Mouse (Mus musculus): Measurements from ENCODE around the gene Tmem28. TPM values are rescaled to one million over a fixed set of nuclear protein-coding genes. Genes with fewer than 3 reads are reported as not detected.
A peak's percentile ranks its signal among the peaks of the same experiment; 100 is the strongest.

The Tmem28 gene
- polyA plus RNA-seq (2014; fragmentation: Nextera tagmentation; extraction: Ambion mirVana) = 1.2 and 1.3 TPM in 2 replicates

DNA sequence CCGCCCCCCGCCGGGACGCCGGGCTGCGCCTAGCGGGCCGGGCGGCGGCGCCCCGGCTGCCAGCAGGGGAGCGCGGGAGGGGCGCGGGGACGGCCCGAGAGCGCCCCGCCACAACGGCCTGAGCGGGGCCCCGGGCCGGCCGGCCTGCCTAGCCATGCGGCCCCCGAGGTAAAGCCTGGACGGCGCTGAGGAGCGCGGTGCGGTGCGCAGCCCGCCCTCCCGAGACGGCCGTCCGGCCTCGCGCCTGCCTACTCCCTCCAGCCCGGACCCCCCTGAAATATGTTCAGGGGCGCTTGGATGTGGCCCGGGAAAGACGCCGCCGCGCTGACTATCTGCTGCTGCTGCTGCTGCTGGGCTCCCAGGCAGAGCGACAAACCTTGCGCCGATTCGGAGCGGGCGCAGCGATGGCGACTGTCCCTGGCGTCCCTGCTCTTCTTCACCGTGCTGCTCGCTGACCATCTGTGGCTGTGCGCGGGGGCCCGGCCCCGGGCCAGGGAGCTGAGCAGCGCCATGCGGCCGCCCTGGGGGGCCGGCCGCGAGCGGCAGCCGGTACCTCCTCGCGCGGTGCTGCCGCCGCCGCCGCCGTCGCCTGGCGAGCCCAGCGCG is at the start of gene Tmem28:
Gene Tmem28, plus strand, starts transcription at position 232 of the 606 bp plus-strand sequence.
- Histone ChIP-seq H3K9me3 (ENCODE audit: control insufficient read depth, low read length) (no peaks in the 10 kb centered on the region), H3K4me2 (ENCODE audit: low read depth, low read length, severe bottlenecking) (peak within 1 kb of the TSS; percentile 48), H3K4me1 (replicated peaks; ENCODE audit: control insufficient read depth, insufficient read depth, low read length) (no peaks in the 10 kb centered on the region), H3K4me3 (ENCODE audit: low read depth, low read length) (peak within 1 kb of the TSS; percentile 55), H3K36me3 (ENCODE audit: control insufficient read depth, insufficient read depth, low read length) (no peaks in the 10 kb centered on the region), H3K9ac (ENCODE audit: low read length) (peak within 1 kb of the TSS; percentile 60), H3K27ac (ENCODE audit: low read depth, low read length) (peak within 1 kb of the TSS; percentile 57), H3K27me3 (ENCODE audit: control insufficient read depth, insufficient read depth, low read length) (peaks cover 4% of the 10 kb centered on the region; the same call in 1 of the 2 replicates)
- DNase-seq (ENCODE audit: low spot score) = peak; percentile 66
- peak; percentile 17 for ATAC-seq (replicated peaks; ENCODE audit: low FRiP score)
- 23% methylated on average over 50 of the region's 82 CpGs for WGBS

- DNase-seq (ENCODE audit: low spot score) (no peak), ATAC-seq (replicated peaks; ENCODE audit: low FRiP score) (no peak)
- H3K4me1 ChIP-seq (replicated peaks; ENCODE audit: control insufficient read depth, insufficient read depth, low read length) = no peaks in the 10 kb centered on the region
- H3K9me3 ChIP-seq (ENCODE audit: control insufficient read depth, low read length) = no peaks in the 10 kb centered on the region
- no peaks in the 10 kb centered on the region for H3K27me3 ChIP-seq (ENCODE audit: control insufficient read depth, insufficient read depth, low read length)
- WGBS = 78% methylated on average over 4 of the region's 4 CpGs
- H3K4me3 ChIP-seq (ENCODE audit: low read depth, low read length) = no peak overlapping the region
- no peak overlapping the region for H3K9ac ChIP-seq (ENCODE audit: low read length)
- no peaks in the 10 kb centered on the region for H3K36me3 ChIP-seq (ENCODE audit: control insufficient read depth, insufficient read depth, low read length)
- no peak overlapping the region for H3K27ac ChIP-seq (ENCODE audit: low read depth, low read length)
- no peak overlapping the region for H3K4me2 ChIP-seq (ENCODE audit: low read depth, low read length, severe bottlenecking)
These were observed 40.5 kb upstream of the Tmem28 start for GRCm38 (mm10) chrX:99780308-99780707.

GRCm38 (mm10) chrX:99808375-99808774 is 12.4 kb upstream of the Tmem28 start:
- DNase-seq (ENCODE audit: low spot score) = no peak
- no peak for ATAC-seq (replicated peaks; ENCODE audit: low FRiP score)
- H3K36me3 ChIP-seq (ENCODE audit: control insufficient read depth, insufficient read depth, low read length) = no peaks in the 10 kb centered on the region

DNA sequence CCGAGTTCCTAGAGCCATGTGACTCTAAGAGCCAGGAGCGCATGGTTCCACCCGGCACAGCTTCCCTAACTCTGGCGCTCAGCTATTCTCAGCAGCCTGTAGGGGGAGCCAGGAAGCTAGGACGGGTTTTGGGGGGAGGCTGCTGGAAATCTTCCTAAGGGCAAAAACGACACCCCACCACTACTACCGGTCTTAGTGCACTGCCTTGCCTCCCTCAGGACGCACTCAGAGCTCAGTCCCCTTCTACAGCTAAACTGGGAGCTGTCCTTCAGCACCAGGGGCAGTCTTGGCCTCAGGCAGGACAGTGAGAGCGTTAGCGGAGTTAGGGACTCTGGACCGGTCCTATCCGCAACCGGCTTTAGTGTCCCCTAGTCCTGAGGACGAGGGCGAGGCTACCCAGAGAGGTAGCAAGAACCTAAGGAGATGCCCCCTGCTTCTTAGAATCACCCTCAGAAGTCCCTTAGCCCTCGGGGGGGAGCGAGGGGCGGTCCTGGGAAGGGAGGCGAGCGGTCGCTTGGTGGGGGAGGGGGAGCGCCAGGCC is 1.4 kb upstream of the Tmem28 start:
- DNase-seq (ENCODE audit: low spot score) (peak; percentile 80), ATAC-seq (replicated peaks; ENCODE audit: low FRiP score) (peak; percentile 73)
- Histone ChIP-seq H3K4me2 (ENCODE audit: low read depth, low read length, severe bottlenecking) (peak overlapping the region; percentile 48), H3K9me3 (ENCODE audit: control insufficient read depth, low read length) (no peaks in the 10 kb centered on the region), H3K27ac (ENCODE audit: low read depth, low read length) (peak overlapping the region; percentile 57; the same call in 1 of the 2 replicates), H3K9ac (ENCODE audit: low read length) (peak overlapping the region; percentile 60), H3K4me3 (ENCODE audit: low read depth, low read length) (peak overlapping the region; percentile 55), H3K27me3 (ENCODE audit: control insufficient read depth, insufficient read depth, low read length) (peaks cover 4% of the 10 kb centered on the region; the same call in 1 of the 2 replicates), H3K36me3 (ENCODE audit: control insufficient read depth, insufficient read depth, low read length) (no peaks in the 10 kb centered on the region), H3K4me1 (replicated peaks; ENCODE audit: control insufficient read depth, insufficient read depth, low read length) (no peaks in the 10 kb centered on the region)
- 22% methylated on average over 20 of the region's 22 CpGs for whole genome bisulfite sequencing

More at GRCm38 (mm10) chrX:99808375-99808774, 12.4 kb upstream of the Tmem28 start:
- H3K9ac ChIP-seq (ENCODE audit: low read length) = no peak overlapping the region
- H3K4me2 ChIP-seq (ENCODE audit: low read depth, low read length, severe bottlenecking) = no peak overlapping the region
- H3K9me3 ChIP-seq (ENCODE audit: control insufficient read depth, low read length) = no peaks in the 10 kb centered on the region
- H3K4me1 ChIP-seq (replicated peaks; ENCODE audit: control insufficient read depth, insufficient read depth, low read length) = no peaks in the 10 kb centered on the region
- 44% methylated on average over 1 of the region's 1 CpGs for WGBS
- H3K27me3 ChIP-seq (ENCODE audit: control insufficient read depth, insufficient read depth, low read length) = no peaks in the 10 kb centered on the region; the same call in 1 of the 2 replicates
- no peak overlapping the region for H3K4me3 ChIP-seq (ENCODE audit: low read depth, low read length)
- H3K27ac ChIP-seq (ENCODE audit: low read depth, low read length) = no peak overlapping the region

- no peaks in the 10 kb centered on the region for H3K4me1 ChIP-seq (replicated peaks; ENCODE audit: control insufficient read depth, insufficient read depth, low read length)
- H3K4me3 ChIP-seq (ENCODE audit: low read depth, low read length) = peak overlapping the region; percentile 55
- peaks cover 4% of the 10 kb centered on the region; the same call in 1 of the 2 replicates for H3K27me3 ChIP-seq (ENCODE audit: control insufficient read depth, insufficient read depth, low read length)
- H3K36me3 ChIP-seq (ENCODE audit: control insufficient read depth, insufficient read depth, low read length) = no peaks in the 10 kb centered on the region
- H3K9me3 ChIP-seq (ENCODE audit: control insufficient read depth, low read length) = no peaks in the 10 kb centered on the region
- peak overlapping the region; percentile 48 for H3K4me2 ChIP-seq (ENCODE audit: low read depth, low read length, severe bottlenecking)
- DNase-seq (ENCODE audit: low spot score) (peak; percentile 85), ATAC-seq (replicated peaks; ENCODE audit: low FRiP score) (peak; percentile 87)
- WGBS = 17% methylated on average over 66 of the region's 105 CpGs
- peak overlapping the region; percentile 60 for H3K9ac ChIP-seq (ENCODE audit: low read length)
- H3K27ac ChIP-seq (ENCODE audit: low read depth, low read length) = peak overlapping the region; percentile 57
These were observed 658 bp upstream of the Tmem28 start for GRCm38 (mm10) chrX:99819936-99820789.

GRCm38 (mm10) chrX:99842090-99842489 is 21.3 kb downstream of the Tmem28 start:
- Histone ChIP-seq H3K9me3 (ENCODE audit: control insufficient read depth, low read length) (no peaks in the 10 kb centered on the region), H3K27ac (ENCODE audit: low read depth, low read length) (no peak overlapping the region), H3K9ac (ENCODE audit: low read length) (no peak overlapping the region), H3K4me3 (ENCODE audit: low read depth, low read length) (no peak overlapping the region), H3K36me3 (ENCODE audit: control insufficient read depth, insufficient read depth, low read length) (no peaks in the 10 kb centered on the region), H3K27me3 (ENCODE audit: control insufficient read depth, insufficient read depth, low read length) (peaks cover 6% of the 10 kb centered on the region; the same call in 1 of the 2 replicates), H3K4me2 (ENCODE audit: low read depth, low read length, severe bottlenecking) (no peak overlapping the region), H3K4me1 (replicated peaks; ENCODE audit: control insufficient read depth, insufficient read depth, low read length) (0 out of 2 replicates have a peak, but pooled peaks cover 2% of the 10 kb centered on the region)
- DNase-seq (ENCODE audit: low spot score) (peak; percentile 68), ATAC-seq (replicated peaks; ENCODE audit: low FRiP score) (peak; percentile 84)
- 9% methylated on average over 2 of the region's 2 CpGs for WGBS

GRCm38 (mm10) chrX:99853261-99853741 is 32.5 kb downstream of the Tmem28 start:
- no peak overlapping the region for H3K27ac ChIP-seq (ENCODE audit: low read depth, low read length)

DNA sequence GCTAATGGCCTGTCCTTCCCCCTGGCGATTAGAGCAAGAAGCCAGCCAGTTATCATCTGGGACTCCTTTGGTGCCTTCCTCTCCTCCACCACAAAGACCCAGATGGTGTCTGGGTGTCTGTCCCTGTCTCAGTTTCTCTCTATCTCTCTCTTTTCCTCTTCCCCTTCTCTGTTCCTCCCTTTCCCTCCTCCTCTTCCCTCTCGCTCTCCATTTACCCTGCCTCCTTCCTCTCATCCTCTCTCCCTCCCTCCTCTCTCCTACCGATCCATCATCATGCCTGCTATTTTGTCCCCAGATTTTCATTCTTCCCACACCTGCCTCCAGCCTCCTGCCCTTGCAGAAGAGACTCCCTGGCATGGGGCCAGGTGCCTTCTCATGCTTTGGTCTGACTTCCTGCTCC is 33.0 kb downstream of the Tmem28 start:
- Histone ChIP-seq H3K4me1 (replicated peaks; ENCODE audit: control insufficient read depth, insufficient read depth, low read length) (no peaks in the 10 kb centered on the region), H3K27ac (ENCODE audit: low read depth, low read length) (no peak overlapping the region), H3K4me2 (ENCODE audit: low read depth, low read length, severe bottlenecking) (peak overlapping the region; percentile 37; the same call in 1 of the 2 replicates), H3K27me3 (ENCODE audit: control insufficient read depth, insufficient read depth, low read length) (peaks cover 4% of the 10 kb centered on the region), H3K36me3 (ENCODE audit: control insufficient read depth, insufficient read depth, low read length) (no peaks in the 10 kb centered on the region), H3K4me3 (ENCODE audit: low read depth, low read length) (no peak overlapping the region), H3K9me3 (ENCODE audit: control insufficient read depth, low read length) (no peaks in the 10 kb centered on the region), H3K9ac (ENCODE audit: low read length) (peak overlapping the region; percentile 57)
- DNase-seq (ENCODE audit: low spot score) (no peak), ATAC-seq (replicated peaks; ENCODE audit: low FRiP score) (peak; percentile 49)
- WGBS = 70% methylated on average over 3 of the region's 3 CpGs

More at GRCm38 (mm10) chrX:99853261-99853741, 32.5 kb downstream of the Tmem28 start:
- H3K4me3 ChIP-seq (ENCODE audit: low read depth, low read length) = peak overlapping the region; percentile 20; the same call in 1 of the 2 replicates
- H3K4me2 ChIP-seq (ENCODE audit: low read depth, low read length, severe bottlenecking) = peak overlapping the region; percentile 37
- H3K36me3 ChIP-seq (ENCODE audit: control insufficient read depth, insufficient read depth, low read length) = no peaks in the 10 kb centered on the region
- H3K27me3 ChIP-seq (ENCODE audit: control insufficient read depth, insufficient read depth, low read length) = peaks cover 4% of the 10 kb centered on the region
- ATAC-seq (replicated peaks; ENCODE audit: low FRiP score) (peak; percentile 90), DNase-seq (ENCODE audit: low spot score) (peak; percentile 87)
- 15% methylated on average over 32 of the region's 35 CpGs for WGBS
- no peaks in the 10 kb centered on the region for H3K9me3 ChIP-seq (ENCODE audit: control insufficient read depth, low read length)
- H3K9ac ChIP-seq (ENCODE audit: low read length) = peak overlapping the region; percentile 57
- H3K4me1 ChIP-seq (replicated peaks; ENCODE audit: control insufficient read depth, insufficient read depth, low read length) = no peaks in the 10 kb centered on the region
